Mouse (Mus musculus): ENCODE measurements around the gene Kcnj4. TPM values are rescaled to one million over a fixed set of nuclear protein-coding genes. Genes with fewer than 3 reads are reported as not detected.

Kcnj4 gene
- total and polyA plus RNA-seq, 3 experiments: 0.20 to 6.3 (median 0.36) TPM

Small RNA genes within 50 kb of the gene (microRNA-seq; reads per million reads assigned to microRNA genes)
- gene Gm44302: 0 reads per million in 2 experiments

Other genes starting within 250 kb of the Kcnj4 start
- gene Baiap2l2, start 219.7 kb downstream of the Kcnj4 start, total RNA-seq (2021): under 1 TPM in 1 of 2 experiments, not detected in 1; 0.24 TPM
- gene Baiap2l2, start 219.7 kb downstream of the Kcnj4 start, polyA plus RNA-seq (2012; rRNA removed): 1.5 and 8.5 TPM in 2 replicates
- 10 to 100 TPM; 26.1 to 30.6 TPM for gene Pla2g6, start 176.9 kb downstream of the Kcnj4 start, total RNA-seq (2021)
- gene Pla2g6, start 176.9 kb downstream of the Kcnj4 start, polyA plus RNA-seq (2012; rRNA removed): 47.8 and 50.1 TPM in 2 replicates
- gene Maff, start 158.6 kb downstream of the Kcnj4 start, total RNA-seq (2021): 1 to 10 TPM; 7.2 to 9.5 TPM
- 3.2 and 3.4 TPM in 2 replicates for gene Maff, start 158.6 kb downstream of the Kcnj4 start, polyA plus RNA-seq (2012; rRNA removed)
- 10 to 100 TPM; 61.5 to 66.3 TPM for gene Tmem184b, start 101.7 kb downstream of the Kcnj4 start, total RNA-seq (2021)
- 255 and 262 TPM in 2 replicates for gene Tmem184b, start 101.7 kb downstream of the Kcnj4 start, polyA plus RNA-seq (2012; rRNA removed)
- 10 to 100 TPM; 74.6 to 87.7 TPM for gene Csnk1e, start 49.7 kb downstream of the Kcnj4 start, total RNA-seq (2021)
- gene Csnk1e, start 49.7 kb downstream of the Kcnj4 start, polyA plus RNA-seq (2012; rRNA removed): 59.2 and 65.3 TPM in 2 replicates
- 1 to 10 TPM; 1.9 to 4.1 TPM for gene Kdelr3, start 11.2 kb upstream of the Kcnj4 start, total RNA-seq (2021)
- 2.9 and 3.1 TPM in 2 replicates for gene Kdelr3, start 11.2 kb upstream of the Kcnj4 start, polyA plus RNA-seq (2012; rRNA removed)
- 100 to 1,000 TPM; 230 to 248 TPM for gene Ddx17, start 41.5 kb upstream of the Kcnj4 start, total RNA-seq (2021)
- 245 and 257 TPM in 2 replicates for gene Ddx17, start 41.5 kb upstream of the Kcnj4 start, polyA plus RNA-seq (2012; rRNA removed)
- gene Dmc1, start 99.9 kb upstream of the Kcnj4 start, total RNA-seq (2021): 1 to 10 TPM in 1 of 2 experiments, under 1 TPM in 1; 0.86 to 2.0 TPM
- 0.08 and 0.25 TPM in 2 replicates for gene Dmc1, start 99.9 kb upstream of the Kcnj4 start, polyA plus RNA-seq (2012; rRNA removed)
- gene Fam227a, start 153.7 kb upstream of the Kcnj4 start, total RNA-seq (2021): 1 to 10 TPM; 1.3 to 1.6 TPM
- 0.43 and 0.61 TPM in 2 replicates for gene Fam227a, start 153.7 kb upstream of the Kcnj4 start, polyA plus RNA-seq (2012; rRNA removed)
- 10 to 100 TPM; 14.0 to 26.9 TPM for gene Cby1, start 154.0 kb upstream of the Kcnj4 start, total RNA-seq (2021)
- 6.9 and 13.2 TPM in 2 replicates for gene Cby1, start 154.0 kb upstream of the Kcnj4 start, polyA plus RNA-seq (2012; rRNA removed)
- 100 to 1,000 TPM in 1 of 2 experiments, 10 to 100 TPM in 1; 93.3 to 114 TPM for gene Tomm22, start 165.6 kb upstream of the Kcnj4 start, total RNA-seq (2021)
- gene Tomm22, start 165.6 kb upstream of the Kcnj4 start, polyA plus RNA-seq (2012; rRNA removed): 11.0 and 13.7 TPM in 2 replicates
- 10 to 100 TPM; 29.1 to 30.1 TPM for gene Josd1, start 182.7 kb upstream of the Kcnj4 start, total RNA-seq (2021)
- gene Josd1, start 182.7 kb upstream of the Kcnj4 start, polyA plus RNA-seq (2012; rRNA removed): 33.8 and 38.2 TPM in 2 replicates
- gene Gtpbp1, start 185.6 kb upstream of the Kcnj4 start, total RNA-seq (2021): 10 to 100 TPM; 29.2 to 32.5 TPM
- 26.4 and 29.8 TPM in 2 replicates for gene Gtpbp1, start 185.6 kb upstream of the Kcnj4 start, polyA plus RNA-seq (2012; rRNA removed)
- 10 to 100 TPM; 46.9 to 77.9 TPM for gene Sun2, start 237.3 kb upstream of the Kcnj4 start, total RNA-seq (2021)
- 86.8 and 92.5 TPM in 2 replicates for gene Sun2, start 237.3 kb upstream of the Kcnj4 start, polyA plus RNA-seq (2012; rRNA removed)